Mouse (Mus musculus): ENCODE measurements around the gene Cybrd1. TPM values are rescaled to one million over a fixed set of nuclear protein-coding genes. Genes with fewer than 3 reads are reported as not detected.
A peak's percentile ranks its signal among the peaks of the same experiment; 100 is the strongest.

Gene Cybrd1
- polyA plus RNA-seq, 1 experiment from 2014 or later = 3.5 TPM

GRCm38 (mm10) chr2:71159576-71160306 lies 42.0 kb downstream of the Cybrd1 start:
- Histone ChIP-seq H3K27ac (ENCODE audit: low read length) (peak overlapping the region; percentile 51), H3K4me3 (ENCODE audit: low read depth, low read length) (peak overlapping the region; percentile 11), H3K36me3 (ENCODE audit: control insufficient read depth, insufficient read depth, low read length) (no peaks in the 10 kb centered on the region), H3K27me3 (ENCODE audit: control insufficient read depth, insufficient read depth, low read depth, low read length) (no peaks in the 10 kb centered on the region), H3K9ac (ENCODE audit: low read depth, low read length) (0 out of 2 replicates have a peak overlapping the region, but pooled peaks have one; percentile 11), H3K9me3 (replicated peaks; ENCODE audit: control insufficient read depth, low read length, poor library complexity, severe bottlenecking) (no peaks in the 10 kb centered on the region), H3K4me1 (ENCODE audit: control insufficient read depth, insufficient read depth, low read length) (peaks cover 14% of the 10 kb centered on the region), H3K4me2 (ENCODE audit: low read length) (peak overlapping the region; percentile 36)
- WGBS = 75% methylated on average over 16 of the region's 16 CpGs
- ATAC-seq = peak; percentile 46

GRCm38 (mm10) chr2:71160307-71160861 lies 42.7 kb downstream of the Cybrd1 start:
- H3K27ac ChIP-seq (ENCODE audit: low read length) = peak overlapping the region; percentile 51
- no peaks in the 10 kb centered on the region for H3K9me3 ChIP-seq (replicated peaks; ENCODE audit: control insufficient read depth, low read length, poor library complexity, severe bottlenecking)
- peaks cover 14% of the 10 kb centered on the region for H3K4me1 ChIP-seq (ENCODE audit: control insufficient read depth, insufficient read depth, low read length)
- WGBS = 26% methylated on average over 11 of the region's 11 CpGs
- H3K36me3 ChIP-seq (ENCODE audit: control insufficient read depth, insufficient read depth, low read length) = no peaks in the 10 kb centered on the region
- peak overlapping the region; percentile 36 for H3K4me2 ChIP-seq (ENCODE audit: low read length)
- 0 out of 2 replicates have a peak overlapping the region, but pooled peaks have one; percentile 11 for H3K9ac ChIP-seq (ENCODE audit: low read depth, low read length)
- ATAC-seq = peak; percentile 89
- no peaks in the 10 kb centered on the region for H3K27me3 ChIP-seq (ENCODE audit: control insufficient read depth, insufficient read depth, low read depth, low read length)
- peak overlapping the region; percentile 11 for H3K4me3 ChIP-seq (ENCODE audit: low read depth, low read length)

DNA sequence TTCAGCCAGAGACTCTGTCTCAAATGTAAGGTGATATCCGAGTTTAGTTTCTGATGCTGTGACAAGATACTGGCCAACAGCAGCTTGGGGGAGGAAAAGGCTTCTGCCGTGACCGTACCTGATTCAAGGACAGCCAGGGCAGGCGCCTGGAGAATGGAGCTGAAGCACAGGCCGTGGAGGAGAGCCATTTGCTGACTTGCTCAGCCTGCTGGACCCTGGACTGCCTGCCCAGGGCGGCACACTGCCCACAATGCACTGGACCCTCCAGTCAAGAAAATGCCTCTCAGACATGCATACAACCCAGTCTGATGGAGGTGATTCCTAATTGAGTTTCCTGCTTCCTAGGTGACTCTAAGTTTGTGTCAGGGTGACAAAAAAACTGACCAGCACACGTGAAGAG lies 43.8 kb downstream of the Cybrd1 start:
- 88% methylated on average over 7 of the region's 7 CpGs for WGBS
- no peak overlapping the region for H3K4me2 ChIP-seq (ENCODE audit: low read length)
- no peak for ATAC-seq
- no peaks in the 10 kb centered on the region for H3K27me3 ChIP-seq (ENCODE audit: control insufficient read depth, insufficient read depth, low read depth, low read length)
- peaks cover 14% of the 10 kb centered on the region for H3K4me1 ChIP-seq (ENCODE audit: control insufficient read depth, insufficient read depth, low read length)
- no peak overlapping the region for H3K27ac ChIP-seq (ENCODE audit: low read length)
- no peaks in the 10 kb centered on the region for H3K36me3 ChIP-seq (ENCODE audit: control insufficient read depth, insufficient read depth, low read length)
- no peak overlapping the region for H3K9ac ChIP-seq (ENCODE audit: low read depth, low read length)
- H3K4me3 ChIP-seq (ENCODE audit: low read depth, low read length) = no peak overlapping the region
- H3K9me3 ChIP-seq (replicated peaks; ENCODE audit: control insufficient read depth, low read length, poor library complexity, severe bottlenecking) = no peaks in the 10 kb centered on the region

DNA sequence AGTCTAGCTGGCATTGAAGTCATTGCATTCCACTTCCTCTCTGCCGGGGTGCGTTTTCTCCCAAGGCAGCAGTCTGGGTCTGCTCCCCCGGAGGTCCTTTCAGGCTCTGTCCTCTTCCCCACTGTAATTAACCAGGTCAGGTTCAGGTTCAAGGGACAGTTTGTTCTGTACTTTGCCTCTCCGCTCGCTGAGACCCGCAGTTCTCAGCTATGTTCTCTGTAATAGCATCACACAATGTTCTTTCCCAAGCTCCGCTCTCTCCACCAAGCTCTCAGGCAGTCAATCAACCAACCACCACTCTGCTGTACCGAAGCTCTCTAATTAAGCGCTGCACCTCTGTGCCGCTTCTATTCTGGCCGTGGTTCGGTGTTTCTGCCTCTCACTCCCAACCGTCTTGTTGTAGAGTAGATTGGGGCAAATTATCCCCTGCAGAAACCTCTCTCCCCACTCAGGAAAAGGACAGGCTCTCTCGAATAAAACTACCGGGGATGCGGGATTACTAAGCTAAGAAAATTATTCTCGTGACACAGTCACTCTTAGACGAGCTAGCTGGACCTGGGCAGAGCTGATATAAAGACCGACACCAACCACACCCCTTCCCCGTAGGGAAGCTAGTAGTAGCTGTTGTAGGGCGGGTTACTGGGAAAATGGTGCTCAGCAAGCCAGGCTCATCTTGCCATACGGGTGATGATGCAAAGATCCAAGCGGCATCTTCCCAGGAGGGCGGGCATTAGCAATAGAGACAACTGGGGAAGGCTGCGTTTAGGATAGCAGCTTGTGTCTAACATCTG lies 45.3 kb downstream of the Cybrd1 start:
- Histone ChIP-seq H3K4me3 (ENCODE audit: low read depth, low read length) (no peak overlapping the region), H3K4me2 (ENCODE audit: low read length) (no peak overlapping the region), H3K4me1 (ENCODE audit: control insufficient read depth, insufficient read depth, low read length) (peaks cover 15% of the 10 kb centered on the region), H3K27me3 (ENCODE audit: control insufficient read depth, insufficient read depth, low read depth, low read length) (no peaks in the 10 kb centered on the region), H3K27ac (ENCODE audit: low read length) (no peak overlapping the region), H3K36me3 (ENCODE audit: control insufficient read depth, insufficient read depth, low read length) (no peaks in the 10 kb centered on the region), H3K9ac (ENCODE audit: low read depth, low read length) (no peak overlapping the region), H3K9me3 (replicated peaks; ENCODE audit: control insufficient read depth, low read length, poor library complexity, severe bottlenecking) (no peaks in the 10 kb centered on the region)
- WGBS = 80% methylated on average over 25 of the region's 25 CpGs
- ATAC-seq = no peak

DNA sequence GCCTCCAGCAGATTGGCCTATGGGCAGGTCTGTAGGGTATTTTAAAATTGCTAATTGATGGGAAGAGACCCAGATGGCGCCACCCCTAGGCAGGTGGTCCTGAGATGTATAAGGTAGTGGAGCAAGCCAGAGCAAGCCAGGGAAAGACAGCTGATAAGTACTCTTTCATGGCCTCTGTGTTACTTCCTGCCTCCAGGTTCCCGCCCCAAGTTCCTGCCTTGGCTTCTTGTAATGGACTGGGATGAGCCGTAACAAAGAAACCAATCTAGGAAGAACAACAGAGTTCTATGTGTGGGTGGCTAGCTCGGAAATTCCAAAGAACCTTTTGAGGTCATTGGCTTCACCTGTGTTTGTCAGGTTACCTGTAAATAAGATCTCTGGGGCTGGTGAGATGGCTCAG lies 49.5 kb downstream of the Cybrd1 start:
- 85% methylated on average over 4 of the region's 4 CpGs for WGBS
- no peak for ATAC-seq

GRCm38 (mm10) chr2:71168461-71169021 lies 50.8 kb downstream of the Cybrd1 start:
- Histone ChIP-seq H3K27ac (ENCODE audit: low read length) (no peak overlapping the region), H3K4me3 (ENCODE audit: low read depth, low read length) (no peak overlapping the region), H3K36me3 (ENCODE audit: control insufficient read depth, insufficient read depth, low read length) (no peaks in the 10 kb centered on the region), H3K27me3 (ENCODE audit: control insufficient read depth, insufficient read depth, low read depth, low read length) (no peaks in the 10 kb centered on the region), H3K9me3 (replicated peaks; ENCODE audit: control insufficient read depth, low read length, poor library complexity, severe bottlenecking) (no peaks in the 10 kb centered on the region), H3K9ac (ENCODE audit: low read depth, low read length) (no peak overlapping the region), H3K4me2 (ENCODE audit: low read length) (0 out of 2 replicates have a peak overlapping the region, but pooled peaks have one; percentile 14), H3K4me1 (ENCODE audit: control insufficient read depth, insufficient read depth, low read length) (peaks cover 8% of the 10 kb centered on the region)
- WGBS = 13% methylated on average over 10 of the region's 10 CpGs
- ATAC-seq = no peak

More for the DNA sequence above, 49.5 kb downstream of the Cybrd1 start:
- Histone ChIP-seq H3K9ac (ENCODE audit: low read depth, low read length) (no peak overlapping the region), H3K27me3 (ENCODE audit: control insufficient read depth, insufficient read depth, low read depth, low read length) (no peaks in the 10 kb centered on the region), H3K4me3 (ENCODE audit: low read depth, low read length) (no peak overlapping the region), H3K4me2 (ENCODE audit: low read length) (no peak overlapping the region), H3K27ac (ENCODE audit: low read length) (no peak overlapping the region), H3K36me3 (ENCODE audit: control insufficient read depth, insufficient read depth, low read length) (no peaks in the 10 kb centered on the region), H3K9me3 (replicated peaks; ENCODE audit: control insufficient read depth, low read length, poor library complexity, severe bottlenecking) (no peaks in the 10 kb centered on the region), H3K4me1 (ENCODE audit: control insufficient read depth, insufficient read depth, low read length) (peaks cover 8% of the 10 kb centered on the region)

GRCm38 (mm10) chr2:71173031-71173430 lies 55.3 kb downstream of the Cybrd1 start:
- 47% methylated on average over 3 of the region's 3 CpGs for WGBS
- Histone ChIP-seq H3K4me1 (ENCODE audit: control insufficient read depth, insufficient read depth, low read length) (peaks cover 7% of the 10 kb centered on the region), H3K27me3 (ENCODE audit: control insufficient read depth, insufficient read depth, low read depth, low read length) (no peaks in the 10 kb centered on the region), H3K4me2 (ENCODE audit: low read length) (no peak overlapping the region), H3K9me3 (replicated peaks; ENCODE audit: control insufficient read depth, low read length, poor library complexity, severe bottlenecking) (no peaks in the 10 kb centered on the region; the same call in 1 of the 2 replicates), H3K4me3 (ENCODE audit: low read depth, low read length) (no peak overlapping the region), H3K36me3 (ENCODE audit: control insufficient read depth, insufficient read depth, low read length) (no peaks in the 10 kb centered on the region), H3K27ac (ENCODE audit: low read length) (no peak overlapping the region), H3K9ac (ENCODE audit: low read depth, low read length) (no peak overlapping the region)
- ATAC-seq = no peak

DNA sequence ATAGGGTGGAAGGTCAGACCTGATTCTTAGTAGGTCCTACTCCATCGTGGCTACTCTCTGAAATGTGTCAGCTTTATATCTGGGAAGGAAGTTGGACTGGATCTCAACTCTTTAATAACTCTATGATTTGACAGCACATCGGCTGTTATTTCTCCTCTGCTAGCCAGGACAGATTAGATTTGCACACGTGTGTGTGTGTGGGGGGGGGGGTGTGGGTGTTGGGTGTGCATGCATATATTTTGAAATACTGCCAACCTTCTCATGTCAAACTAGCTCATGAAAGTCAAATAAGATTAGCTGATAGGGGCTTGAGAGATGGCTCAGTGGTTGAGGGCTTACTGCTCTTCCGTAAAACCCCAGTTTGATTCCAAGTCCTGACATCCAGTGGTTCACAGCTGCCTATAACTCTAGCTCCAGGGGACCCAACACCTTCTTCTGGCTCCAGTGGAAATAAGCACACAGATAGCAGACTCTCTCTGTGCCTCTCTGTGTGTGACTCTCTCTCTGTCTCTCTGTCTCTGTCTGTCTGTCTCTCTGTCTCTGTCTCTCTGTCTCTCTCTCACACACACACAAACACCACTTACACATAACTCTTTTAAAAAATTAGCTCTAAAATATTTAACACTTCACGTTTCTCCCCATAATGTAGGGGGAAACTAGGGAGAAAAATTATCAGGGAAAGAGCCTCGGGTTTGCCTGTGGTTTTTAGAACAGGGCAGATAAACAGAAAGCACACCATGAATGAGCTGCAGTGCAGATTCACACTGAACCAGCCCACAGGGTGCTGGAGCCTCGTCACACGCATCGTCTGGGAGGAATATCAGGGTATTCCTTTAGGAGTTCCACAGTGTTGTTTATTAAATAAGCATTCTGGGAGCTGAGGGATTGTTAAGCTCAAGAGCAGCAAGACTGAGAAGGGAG lies 58.9 kb downstream of the Cybrd1 start:
- 62% methylated on average over 9 of the region's 9 CpGs for WGBS
- no peak overlapping the region for H3K9ac ChIP-seq (ENCODE audit: low read depth, low read length)
- H3K4me2 ChIP-seq (ENCODE audit: low read length) = no peak overlapping the region
- no peak overlapping the region for H3K4me3 ChIP-seq (ENCODE audit: low read depth, low read length)
- H3K36me3 ChIP-seq (ENCODE audit: control insufficient read depth, insufficient read depth, low read length) = no peaks in the 10 kb centered on the region
- H3K9me3 ChIP-seq (replicated peaks; ENCODE audit: control insufficient read depth, low read length, poor library complexity, severe bottlenecking) = peaks cover 6% of the 10 kb centered on the region
- no peaks in the 10 kb centered on the region for H3K4me1 ChIP-seq (ENCODE audit: control insufficient read depth, insufficient read depth, low read length)
- ATAC-seq = no peak
- H3K27ac ChIP-seq (ENCODE audit: low read length) = no peak overlapping the region
- H3K27me3 ChIP-seq (ENCODE audit: control insufficient read depth, insufficient read depth, low read depth, low read length) = no peaks in the 10 kb centered on the region

All from midbrain, embryonic 16.5 days (tissue).